Mouse (Mus musculus): ENCODE data around the gene Car8.

DNA sequence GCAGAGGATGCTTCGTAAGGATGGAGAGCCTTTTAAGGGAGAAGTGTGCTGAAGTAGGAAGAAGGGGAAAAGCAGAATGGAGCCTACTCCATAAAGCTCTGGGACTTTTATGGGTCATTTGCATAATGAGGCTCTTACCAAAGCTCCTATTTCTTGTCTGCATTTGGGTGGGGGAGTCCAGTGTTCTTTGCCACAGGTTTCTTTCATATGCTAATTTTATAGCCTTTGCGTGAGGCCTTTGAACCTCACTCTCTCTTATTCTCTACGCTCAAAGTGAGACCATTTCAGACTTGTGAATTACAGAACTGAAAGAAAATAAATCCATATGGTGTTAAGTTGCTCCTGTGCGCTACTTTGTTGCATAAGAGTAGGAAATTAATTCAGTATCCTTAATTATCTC lies 140.8 kb downstream of the Car8 start:
- no peak for TF ChIP-seq CTCF (IDR thresholded peaks at IDR 0.05; ENCODE audit: control insufficient read depth, insufficient read depth, low read length)
- no peak for TF ChIP-seq POLR2A (IDR thresholded peaks at IDR 0.05; ENCODE audit: borderline replicate concordance, control insufficient read depth, low read depth, low read length)
